Mouse (Mus musculus) midbrain, postnatal 0 days (tissue): ENCODE measurements around the gene Dcaf12. TPM values are rescaled to one million over a fixed set of nuclear protein-coding genes. Genes with fewer than 3 reads are reported as not detected.

Source experiments
- ATAC-seq: fragments of 200-750 bp; cut with Nextera tagmentation; 2 replicates; pipeline ENCODE4 v1.8.0; 2017; ENCODE audit warnings: moderate number of reproducible peaks, mild to moderate bottlenecking, moderate TSS enrichment, moderate library complexity; ENCODE audit not compliant: low FRiP score
- DNase-seq: peaks from one replicate; pipeline ENCODE4 v3.0.0-alpha.2; 2015; ENCODE audit warnings: low spot score
- H3K27ac ChIP-seq: fragments of 300-500 bp; sonication (generic); 2 replicates; pipeline ENCODE4 v1.5.1; 2014; ENCODE audit warnings: low read depth, mild to moderate bottlenecking, low read length, mixed read lengths
- H3K27me3 ChIP-seq: fragments of 300-500 bp; sonication (generic); 2 replicates; pipeline ENCODE4 v1.6.1; 2014; ENCODE audit warnings: low read length, control low read depth, mixed read lengths; ENCODE audit not compliant: insufficient read depth
- H3K36me3 ChIP-seq: fragments of 300-500 bp; sonication (generic); 2 replicates; pipeline ENCODE4 v1.6.1; 2014; ENCODE audit warnings: low read length, control low read depth, mixed read lengths; ENCODE audit not compliant: insufficient read depth
- H3K4me1 ChIP-seq: fragments of 300-500 bp; sonication (generic); 2 replicates; pipeline ENCODE4 v1.6.1; 2014; ENCODE audit warnings: mild to moderate bottlenecking, control low read depth, antibody characterized with exemption, low read length, mixed read lengths; ENCODE audit not compliant: insufficient read depth
- H3K4me2 ChIP-seq: fragments of 300-500 bp; sonication (generic); 2 replicates; pipeline ENCODE4 v1.6.1; 2014; ENCODE audit warnings: low read depth, mild to moderate bottlenecking, low read length, mixed read lengths; ENCODE audit not compliant: poor library complexity, severe bottlenecking
- H3K4me3 ChIP-seq: fragments of 300-500 bp; sonication (generic); 2 replicates; pipeline ENCODE4 v1.5.1; 2014; ENCODE audit warnings: low read depth, mild to moderate bottlenecking, low read length, moderate library complexity
- H3K9ac ChIP-seq: fragments of 300-500 bp; sonication (generic); replicated peaks from 2 replicates; pipeline ENCODE4 v1.6.1; 2014; ENCODE audit warnings: mild to moderate bottlenecking, low read length, moderate library complexity, mixed read lengths; ENCODE audit not compliant: poor library complexity, severe bottlenecking
- H3K9me3 ChIP-seq: fragments of 300-500 bp; sonication (generic); 2 replicates; pipeline ENCODE4 v1.6.1; 2016; ENCODE audit warnings: low read length, control low read depth
- CTCF ChIP-seq: IDR thresholded peaks from 2 replicates; pipeline ENCODE4 v1.5.1; 2016; ENCODE audit warnings: antibody characterized with exemption, mild to moderate bottlenecking
- WGBS: fragments of 180-500 bp; shearing (Covaris S2); extraction: QIAGEN DNeasy Blood & Tissue Kit; methylation state at CpG from one replicate; pipeline ENCODE4 v1.1.7; 2014; 5-methylcytosine and 5-hydroxymethylcytosine counted together
- polyA plus RNA-seq: library from polyadenylated mRNA; unstranded; fragments of >200 nt; fragmentation: Nextera tagmentation; extraction: Ambion mirVana; gene quantifications from 2 replicates; pipeline ENCODE4 v1.2.1, GENCODE M21; 2015
- total RNA-seq: library from RNA; depleted of rRNA; stranded (reverse); fragments of >200 nt; gene quantifications from 2 replicates; pipeline ENCODE4 v1.2.3, GENCODE M21; 2014; rRNA removed

The Dcaf12 gene
- total RNA-seq (61.2 and 65.8 TPM in 2 replicates), polyA plus RNA-seq (52.6 and 53.2 TPM in 2 replicates)

GRCm38 (mm10) chr4:41314141-41315129 lies at the start of gene Dcaf12:
Gene Dcaf12, minus strand, starts transcription at chr4:41314889.
- peak; percentile 97 for DNase-seq
- H3K27ac ChIP-seq, result peak within 1 kb of the TSS; percentile 96
- H3K4me1 ChIP-seq, result peaks cover 8% of the 10 kb centered on the region; the same call in 1 of the 2 replicates

DNA sequence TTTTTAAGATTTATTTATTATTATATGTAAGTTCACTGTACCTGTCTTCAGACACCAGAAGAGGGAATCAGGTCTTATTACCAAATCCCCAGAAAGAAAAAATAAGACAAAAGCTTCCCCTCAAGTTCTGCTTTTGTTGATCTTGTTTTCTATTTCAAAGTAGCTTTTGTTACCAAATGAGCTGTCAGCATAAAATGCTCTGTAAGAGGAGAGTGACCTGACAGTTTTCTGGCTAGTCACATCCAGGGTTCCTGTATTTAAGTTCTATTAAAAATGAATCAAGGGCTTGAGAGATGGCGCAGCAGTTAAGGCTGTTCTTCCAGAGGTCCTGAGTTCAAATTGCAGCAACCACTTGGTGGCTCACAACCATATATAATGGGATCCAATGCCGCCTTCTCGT lies 46.4 kb upstream of the Dcaf12 start:
- 96% methylated on average over 3 of the region's 3 CpGs for WGBS
- H3K36me3 ChIP-seq, result no peaks in the 10 kb centered on the region

More at GRCm38 (mm10) chr4:41314141-41315129, at the start of gene Dcaf12:
- peaks cover 18% of the 10 kb centered on the region; the same call in 1 of the 2 replicates for H3K36me3 ChIP-seq
- H3K27me3 ChIP-seq, result no peaks in the 10 kb centered on the region
- H3K9me3 ChIP-seq, result no peaks in the 10 kb centered on the region
- peak within 1 kb of the TSS; percentile 79 for H3K4me2 ChIP-seq
- peak; percentile 95 for ATAC-seq
- H3K4me3 ChIP-seq, result peak within 1 kb of the TSS; percentile 98
- no peak for TF ChIP-seq CTCF
- H3K9ac ChIP-seq, result peak within 1 kb of the TSS; percentile 97
- WGBS, result under 1% methylated on average over 70 of the region's 70 CpGs

DNA sequence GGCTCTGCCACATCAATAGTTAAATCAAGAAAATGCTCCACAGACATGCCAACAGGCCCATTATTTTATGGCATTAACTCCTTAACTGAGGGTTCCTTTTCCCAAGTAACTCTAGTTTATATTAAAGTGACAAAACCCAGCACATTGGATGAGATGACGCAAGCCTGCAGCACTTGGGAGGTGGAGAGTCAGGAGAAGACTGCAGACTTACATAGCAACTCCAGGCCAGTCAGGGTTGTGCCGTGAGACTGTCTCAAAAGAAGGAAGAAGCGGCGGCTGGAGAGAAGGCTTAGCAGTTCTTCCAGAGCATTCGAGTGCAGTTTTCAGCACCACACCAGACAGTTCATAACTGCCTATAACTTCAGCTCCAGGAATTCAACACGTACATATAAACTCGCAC lies 44.7 kb upstream of the Dcaf12 start:
- no peaks in the 10 kb centered on the region for H3K4me1 ChIP-seq
- ATAC-seq (no peak), DNase-seq (no peak)
- H3K4me3 ChIP-seq, result no peak overlapping the region
- no peaks in the 10 kb centered on the region for H3K36me3 ChIP-seq
- no peak overlapping the region for H3K27ac ChIP-seq
- no peak overlapping the region for H3K9ac ChIP-seq
- WGBS, result 94% methylated on average over 7 of the region's 7 CpGs
- no peak overlapping the region for H3K4me2 ChIP-seq
- H3K27me3 ChIP-seq, result no peaks in the 10 kb centered on the region
- no peak for TF ChIP-seq CTCF
- H3K9me3 ChIP-seq, result no peaks in the 10 kb centered on the region

More for the DNA sequence above, 46.4 kb upstream of the Dcaf12 start:
- DNase-seq (no peak), ATAC-seq (no peak)
- no peaks in the 10 kb centered on the region for H3K9me3 ChIP-seq
- H3K27ac ChIP-seq, result no peak overlapping the region
- TF ChIP-seq CTCF, result no peak
- no peaks in the 10 kb centered on the region for H3K27me3 ChIP-seq
- no peak overlapping the region for H3K4me2 ChIP-seq
- no peak overlapping the region for H3K4me3 ChIP-seq
- no peaks in the 10 kb centered on the region for H3K4me1 ChIP-seq
- H3K9ac ChIP-seq, result no peak overlapping the region

- no peaks in the 10 kb centered on the region for H3K27me3 ChIP-seq
- no peak for TF ChIP-seq CTCF
- no peaks in the 10 kb centered on the region for H3K4me1 ChIP-seq
- no peaks in the 10 kb centered on the region for H3K9me3 ChIP-seq
- no peak overlapping the region for H3K9ac ChIP-seq
- WGBS, result 96% methylated on average over 2 of the region's 2 CpGs
- no peak overlapping the region for H3K4me2 ChIP-seq
- ATAC-seq (no peak), DNase-seq (no peak)
- H3K27ac ChIP-seq, result no peak overlapping the region
- H3K36me3 ChIP-seq, result no peaks in the 10 kb centered on the region
- H3K4me3 ChIP-seq, result no peak overlapping the region
Measured at GRCm38 (mm10) chr4:41358669-41359068, 44.0 kb upstream of the Dcaf12 start.

DNA sequence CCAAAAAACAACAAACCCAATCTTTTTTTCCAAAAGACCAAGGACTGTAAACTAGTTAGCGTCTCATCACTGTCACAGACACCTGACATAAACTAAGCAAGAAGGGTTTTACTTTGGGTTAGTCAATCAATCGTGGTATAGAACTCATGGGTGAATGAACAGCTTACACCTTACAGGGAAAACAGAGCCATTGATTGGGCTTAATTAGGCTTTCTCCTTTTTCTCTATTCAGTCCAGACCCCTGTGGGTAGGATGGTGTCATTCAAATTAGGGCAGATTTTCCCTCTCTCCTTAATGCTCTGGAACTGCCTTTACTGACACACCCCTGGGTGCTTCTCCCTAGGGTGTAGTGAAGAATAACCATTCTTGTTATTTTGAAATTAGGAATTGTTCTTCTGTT lies 42.5 kb upstream of the Dcaf12 start:
- ATAC-seq (no peak), DNase-seq (no peak)
- no peak overlapping the region for H3K9ac ChIP-seq
- TF ChIP-seq CTCF, result no peak
- WGBS, result 45% methylated on average over 2 of the region's 2 CpGs
- no peaks in the 10 kb centered on the region for H3K27me3 ChIP-seq
- H3K4me2 ChIP-seq, result no peak overlapping the region
- H3K4me1 ChIP-seq, result no peaks in the 10 kb centered on the region
- H3K27ac ChIP-seq, result no peak overlapping the region
- H3K4me3 ChIP-seq, result no peak overlapping the region
- H3K36me3 ChIP-seq, result no peaks in the 10 kb centered on the region
- no peaks in the 10 kb centered on the region for H3K9me3 ChIP-seq

GRCm38 (mm10) chr4:41353265-41353664 lies 38.6 kb upstream of the Dcaf12 start:
- H3K36me3 ChIP-seq, result no peaks in the 10 kb centered on the region
- ATAC-seq, result no peak
- H3K27me3 ChIP-seq, result no peaks in the 10 kb centered on the region
- H3K4me2 ChIP-seq, result no peak overlapping the region
- WGBS, result 100% methylated on average over 1 of the region's 1 CpGs
- H3K9me3 ChIP-seq, result no peaks in the 10 kb centered on the region
- H3K4me3 ChIP-seq, result no peak overlapping the region
- no peak for TF ChIP-seq CTCF
- 0 out of 2 replicates have a peak, but pooled peaks cover 4% of the 10 kb centered on the region for H3K4me1 ChIP-seq
- no peak overlapping the region for H3K9ac ChIP-seq
- H3K27ac ChIP-seq, result no peak overlapping the region
- no peak for DNase-seq
